Mouse (Mus musculus) testis, adult 2 months (tissue): ENCODE data around the gene Cdh10.

Experiments used
- CTCF ChIP-seq: fragments of 200-500 bp; IDR thresholded peaks from 2 replicates; pipeline ENCODE4 v1.5.1; 2012; ENCODE audit warnings: low read depth, mild to moderate bottlenecking, inconsistent platforms, low read length, moderate library complexity; ENCODE audit not compliant: control insufficient read depth, insufficient read depth, insufficient replicate concordance
- POLR2A ChIP-seq: fragments of 200-500 bp; IDR thresholded peaks from 2 replicates; pipeline ENCODE4 v1.6.1; 2012; ENCODE audit warnings: low read depth, mild to moderate bottlenecking, inconsistent platforms, low read length, moderate library complexity; ENCODE audit not compliant: control insufficient read depth

DNA sequence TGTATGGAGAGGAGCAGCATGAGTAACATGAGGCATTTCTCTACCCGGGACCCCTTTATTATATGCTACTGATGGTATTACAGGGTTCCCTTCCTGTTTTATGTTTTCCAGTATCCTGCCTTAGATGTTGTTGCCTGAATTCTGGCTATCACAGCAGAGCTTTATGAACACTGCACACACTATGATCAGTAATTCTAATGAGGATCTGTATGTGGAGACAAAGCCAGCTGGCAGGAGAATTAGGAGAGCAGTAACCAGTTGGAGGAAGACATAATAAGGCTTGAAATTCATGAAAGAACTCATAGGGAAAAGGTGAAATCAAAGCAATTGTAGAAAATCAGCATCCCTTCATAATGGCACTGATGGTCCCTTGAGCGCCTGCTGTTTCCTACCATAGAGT, 51.1 kb downstream of the Cdh10 start:
- TF ChIP-seq CTCF (no peak), POLR2A (no peak)
